Mouse (Mus musculus): ENCODE measurements around the gene Il20rb.

Il20rb gene

GRCm38 (mm10) chr9:100470936-100471604 lies 15.5 kb downstream of the Il20rb start:
- DNase-seq (ENCODE audit: extremely low read depth, insufficient read length, low spot score), result peak; percentile 64

GRCm38 (mm10) chr9:100470228-100470627 lies 16.4 kb downstream of the Il20rb start:
- DNase-seq (ENCODE audit: extremely low read depth, insufficient read length, low spot score), result no peak

DNA sequence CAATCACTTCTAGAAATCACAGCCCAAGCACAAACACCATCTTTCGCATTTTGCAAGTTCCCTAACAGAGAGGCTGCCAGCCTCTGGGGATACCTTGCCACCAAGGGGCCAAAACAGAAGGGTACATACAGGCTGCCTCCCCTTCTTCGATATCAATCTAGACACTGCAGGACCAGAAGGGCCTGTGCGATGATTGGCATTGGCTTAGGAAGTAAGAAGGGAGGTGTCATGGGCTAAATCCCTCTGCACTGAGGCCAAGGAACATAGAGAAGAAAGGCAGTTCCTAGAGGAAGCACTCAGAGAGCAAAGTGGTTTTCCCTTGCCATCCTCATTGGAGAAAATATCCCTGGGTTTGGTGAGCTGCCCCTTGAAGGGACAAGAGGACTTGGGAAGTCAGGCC lies 16.9 kb downstream of the Il20rb start:
- DNase-seq (ENCODE audit: extremely low read depth, insufficient read length, low spot score), result no peak

DNA sequence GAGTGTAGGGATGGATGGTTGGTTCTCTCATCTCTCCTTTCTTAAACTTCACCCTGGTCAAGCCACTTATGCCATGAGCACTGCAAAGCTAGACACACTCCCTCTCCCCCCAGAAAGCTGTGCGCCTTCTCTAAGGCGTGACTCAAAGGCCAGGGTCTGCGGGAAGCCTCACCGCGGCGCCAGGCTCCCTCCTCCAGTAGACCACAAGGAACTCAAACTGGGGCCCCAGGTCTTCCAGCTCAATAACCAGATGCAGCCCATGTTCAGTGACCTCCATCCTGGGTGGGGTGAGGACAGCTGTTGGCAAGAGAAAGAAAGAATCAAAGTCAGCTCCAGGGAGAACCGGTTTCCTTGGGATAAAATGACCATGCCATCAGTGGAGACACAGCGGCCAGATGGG lies 18.4 kb downstream of the Il20rb start:
- no peak for DNase-seq (ENCODE audit: extremely low read depth, insufficient read length, low spot score)

DNA sequence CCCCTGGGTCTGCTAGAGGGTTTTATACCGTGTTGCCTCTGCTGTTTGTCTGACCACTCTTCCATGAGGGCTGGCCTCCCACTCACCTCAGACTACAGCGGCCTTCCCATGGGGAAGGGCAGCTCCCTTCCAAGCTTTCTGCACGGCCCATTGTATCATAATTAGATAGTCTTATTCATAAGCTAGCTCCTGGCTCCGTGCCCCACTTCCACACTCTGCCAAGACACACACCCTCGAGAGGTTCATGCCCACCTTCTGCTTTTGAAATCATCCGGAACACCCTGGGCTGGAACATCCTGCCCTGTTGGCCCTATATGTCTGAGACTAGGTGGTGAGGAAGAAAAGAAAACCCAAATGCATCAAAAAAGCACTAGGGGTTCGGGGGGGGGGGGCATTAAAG lies 18.9 kb downstream of the Il20rb start:
- DNase-seq (ENCODE audit: extremely low read depth, insufficient read length, low spot score), result no peak

DNA sequence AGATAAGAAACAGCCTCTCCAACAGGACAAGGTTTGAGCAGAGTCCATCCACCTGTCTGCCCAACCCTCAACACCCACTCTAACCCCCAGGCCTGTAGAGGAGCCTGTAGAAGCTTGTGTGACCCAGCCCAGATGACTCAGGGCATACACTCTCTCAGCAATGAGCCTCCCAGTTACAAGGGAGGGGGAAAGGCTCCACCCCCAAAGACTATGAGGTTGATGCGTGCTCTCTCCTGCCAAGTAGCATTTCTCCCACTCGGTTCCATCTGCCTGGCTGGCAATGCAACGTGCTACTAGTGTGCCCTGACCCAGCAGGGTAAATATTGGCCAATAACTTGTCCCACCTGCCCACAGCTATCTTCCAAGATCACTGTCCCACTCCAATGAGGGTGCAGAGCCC lies 19.8 kb downstream of the Il20rb start:
- no peak for DNase-seq (ENCODE audit: extremely low read depth, insufficient read length, low spot score)

DNA sequence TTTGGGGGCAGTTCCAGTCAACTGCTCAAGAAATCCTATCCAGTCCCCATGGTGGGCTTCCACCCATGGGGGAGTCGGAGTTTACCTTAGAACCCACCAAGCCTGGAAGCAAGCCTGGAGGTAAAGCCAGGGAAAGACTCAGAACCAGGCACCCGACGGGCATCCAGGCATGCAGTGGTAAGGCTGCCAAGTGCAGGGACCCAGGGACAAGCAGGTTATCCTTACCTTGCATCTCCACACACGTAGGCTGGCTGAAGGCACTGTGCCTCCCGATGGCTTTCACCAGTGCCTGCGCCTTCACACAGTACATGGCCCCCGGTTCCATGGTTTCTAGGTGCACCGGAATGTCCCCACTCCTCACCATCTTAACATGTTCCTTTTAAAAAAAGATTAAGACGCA lies 20.6 kb downstream of the Il20rb start:
- DNase-seq (ENCODE audit: extremely low read depth, insufficient read length, low spot score), result no peak

GRCm38 (mm10) chr9:100465380-100465779 lies 21.2 kb downstream of the Il20rb start:
- DNase-seq (ENCODE audit: extremely low read depth, insufficient read length, low spot score), result no peak

DNA sequence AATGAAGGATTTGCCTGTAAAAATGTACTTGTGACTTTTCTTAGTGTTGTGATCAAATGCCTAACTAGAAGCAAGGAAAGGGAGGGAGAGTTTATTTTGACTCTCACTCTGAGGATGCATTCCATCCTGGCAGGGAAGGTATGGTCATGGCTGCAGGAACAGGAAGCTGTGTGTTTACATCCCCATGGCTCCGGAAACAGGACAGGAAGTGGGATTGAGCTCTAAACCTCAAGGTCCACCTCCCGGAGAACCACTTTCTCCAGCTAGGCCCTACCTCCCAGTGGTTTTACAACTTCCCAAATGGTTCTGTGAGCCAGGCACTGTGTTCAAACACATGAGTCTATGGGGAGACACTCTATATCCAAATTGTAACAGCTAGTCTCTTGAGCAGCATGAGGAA lies 22.8 kb downstream of the Il20rb start:
- DNase-seq (ENCODE audit: extremely low read depth, insufficient read length, low spot score), result no peak

- DNase-seq (ENCODE audit: extremely low read depth, insufficient read length, low spot score), result no peak
Observed at GRCm38 (mm10) chr9:100462098-100462497, 24.5 kb downstream of the Il20rb start.

DNA sequence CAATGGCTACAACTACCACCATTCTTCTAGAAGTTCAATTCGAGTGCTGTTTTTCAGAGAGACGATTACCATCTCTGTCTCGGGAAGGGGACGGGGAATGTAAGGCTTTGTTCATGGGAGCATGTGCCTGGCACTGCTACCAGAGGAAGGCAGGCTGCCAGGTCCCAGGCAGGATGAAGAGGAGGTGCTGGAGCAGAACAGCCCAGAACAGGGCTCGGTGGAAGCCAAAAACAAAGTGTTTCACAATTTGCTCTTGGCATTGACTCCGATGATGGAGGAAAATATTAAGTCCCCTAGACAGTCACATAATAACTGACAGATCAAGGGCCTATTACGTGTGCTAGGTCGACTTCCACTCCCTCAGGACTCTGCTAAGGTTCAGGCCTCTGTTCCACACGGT lies 24.9 kb downstream of the Il20rb start:
- no peak for DNase-seq (ENCODE audit: extremely low read depth, insufficient read length, low spot score)

DNA sequence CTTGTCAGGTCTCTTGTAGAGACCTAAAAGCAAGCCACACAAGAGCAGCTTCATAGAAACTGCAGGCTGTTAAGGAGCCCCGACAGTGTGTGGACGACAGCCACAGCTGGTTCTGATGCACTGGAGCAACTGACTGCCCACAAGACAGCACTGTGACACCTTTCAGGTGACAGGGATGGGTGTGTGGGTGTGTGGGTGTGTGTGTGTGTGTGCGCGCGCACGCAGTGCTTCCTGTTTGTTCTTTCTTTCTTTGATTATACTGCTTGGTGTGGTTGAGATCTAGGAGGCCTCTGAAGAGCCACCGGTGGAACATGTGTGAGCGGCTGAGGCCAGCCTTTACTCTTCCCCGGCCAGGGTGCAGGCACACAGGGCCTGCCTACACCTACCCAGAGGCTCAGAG lies 26.4 kb downstream of the Il20rb start:
- no peak for DNase-seq (ENCODE audit: extremely low read depth, insufficient read length, low spot score)

DNA sequence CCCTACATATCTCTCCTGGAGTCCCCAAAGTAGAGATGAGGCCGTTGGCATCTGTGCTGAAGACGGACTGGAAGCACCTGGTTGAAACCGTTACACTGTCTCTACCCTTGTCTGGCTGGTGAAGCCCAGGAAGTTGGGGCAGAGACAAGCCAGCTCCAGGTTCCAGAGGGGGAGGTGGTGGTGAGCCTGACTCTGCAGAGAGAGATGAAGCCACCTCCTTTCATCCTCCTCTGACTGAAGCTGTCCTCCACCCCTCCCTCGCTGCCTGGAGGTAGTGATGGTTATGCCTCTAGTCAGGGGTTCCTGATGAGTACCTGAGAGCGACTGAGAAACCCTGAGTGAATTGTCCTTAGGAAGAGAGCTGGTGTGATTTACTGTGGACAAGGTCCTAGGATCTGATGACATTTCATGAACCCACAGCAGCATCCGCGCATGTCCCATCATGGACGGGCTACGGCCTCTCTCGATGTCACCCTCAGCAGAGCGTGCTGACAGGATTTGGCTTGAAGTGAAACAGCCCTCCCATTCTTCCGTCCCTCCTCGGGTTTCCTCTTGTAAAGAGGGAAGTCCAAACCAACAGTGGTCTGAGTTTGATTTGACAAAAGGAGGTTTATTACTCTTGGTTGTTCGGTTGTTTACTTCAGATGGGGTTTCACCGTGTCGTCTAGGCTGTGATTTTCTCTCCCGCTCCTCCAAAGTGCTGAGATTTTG lies 28.5 kb downstream of the Il20rb start:
- no peak for DNase-seq (ENCODE audit: extremely low read depth, insufficient read length, low spot score)

- DNase-seq (ENCODE audit: extremely low read depth, insufficient read length, low spot score), result peak; percentile 27
Observed at GRCm38 (mm10) chr9:100454664-100454993, 32.0 kb downstream of the Il20rb start.

- DNase-seq (ENCODE audit: extremely low read depth, insufficient read length, low spot score), result peak; percentile 67
Observed at GRCm38 (mm10) chr9:100453944-100454663, 32.5 kb downstream of the Il20rb start.

DNA sequence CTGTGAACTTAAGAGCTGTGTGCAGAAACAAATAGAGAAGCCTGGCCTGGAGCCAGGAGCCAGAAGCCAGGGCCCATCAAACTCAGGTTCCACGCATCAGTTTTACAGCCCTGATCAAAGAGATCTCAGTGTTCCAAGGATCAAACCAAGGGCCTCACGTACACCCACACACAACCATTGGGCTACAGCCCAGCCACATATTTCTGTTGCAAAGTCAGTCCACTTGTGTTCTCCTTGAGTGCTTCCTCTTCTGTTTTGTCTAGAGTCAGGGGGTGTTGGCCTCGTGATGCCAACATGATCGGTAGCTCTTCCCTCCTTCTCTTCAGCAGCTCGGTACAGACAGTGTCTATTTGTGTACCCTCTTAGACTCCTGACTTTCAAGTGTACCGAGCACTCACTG lies 34.2 kb downstream of the Il20rb start:
- DNase-seq (ENCODE audit: extremely low read depth, insufficient read length, low spot score), result no peak

GRCm38 (mm10) chr9:100446059-100446686 lies 40.4 kb downstream of the Il20rb start:
- DNase-seq (ENCODE audit: extremely low read depth, insufficient read length, low spot score), result no peak

DNA sequence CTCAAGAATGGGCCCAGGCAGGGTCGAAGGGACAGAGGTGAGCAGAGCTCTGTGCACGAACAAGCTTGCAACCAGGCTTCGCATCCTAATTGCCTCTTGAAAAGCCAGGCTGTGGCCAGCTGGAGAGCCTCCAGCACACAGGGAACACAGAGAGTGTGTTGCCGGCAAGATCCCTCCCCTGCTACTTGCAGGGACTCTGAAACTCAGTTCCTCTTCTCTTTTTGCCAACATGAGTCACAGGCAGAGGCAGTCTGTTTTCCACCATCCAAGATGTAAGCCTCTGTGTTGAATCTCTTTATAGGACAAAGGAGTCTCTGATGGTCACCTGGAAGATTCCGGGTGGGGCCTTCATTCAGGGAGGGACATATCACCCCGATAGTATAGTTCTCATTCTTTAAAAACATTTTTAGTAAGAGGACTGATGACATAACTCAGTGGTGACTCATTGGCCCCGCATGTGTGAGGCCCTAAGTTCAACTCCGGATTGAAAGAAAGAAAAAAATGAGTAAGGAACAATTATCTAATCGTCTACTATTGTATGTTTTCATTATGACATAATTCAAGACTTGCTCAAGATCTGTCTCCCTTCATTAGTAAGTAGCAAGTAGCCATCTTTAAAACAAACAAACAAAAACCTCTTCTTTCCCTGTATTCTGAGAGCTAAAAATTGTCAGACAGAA lies 46.3 kb downstream of the Il20rb start:
- DNase-seq (ENCODE audit: extremely low read depth, insufficient read length, low spot score), result peak; percentile 54

DNA sequence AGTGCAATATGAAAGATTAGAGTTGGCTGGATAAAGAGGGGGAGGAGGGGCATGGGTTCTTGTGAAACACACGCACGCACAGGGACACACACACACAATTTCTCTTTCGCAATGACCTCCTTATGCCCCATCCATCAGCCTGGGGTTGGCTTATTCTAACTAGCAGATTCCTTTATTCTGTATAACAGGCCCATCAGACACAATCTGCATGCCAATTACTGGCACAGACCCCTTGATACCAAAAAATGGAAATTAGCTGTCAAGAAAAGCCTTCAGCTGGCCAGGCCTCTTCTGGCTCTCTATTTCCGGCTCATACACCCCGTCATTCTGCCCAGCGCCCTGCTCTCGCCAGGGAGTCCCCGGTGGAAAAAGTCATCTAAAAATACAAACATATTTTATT lies 47.1 kb downstream of the Il20rb start:
- no peak for DNase-seq (ENCODE audit: extremely low read depth, insufficient read length, low spot score)

GRCm38 (mm10) chr9:100438994-100439393 lies 47.6 kb downstream of the Il20rb start:
- DNase-seq (ENCODE audit: extremely low read depth, insufficient read length, low spot score), result no peak

Data from 3134 (cell line).